Mouse (Mus musculus) E14TG2a.4 (cell line): ENCODE measurements at regions not wholly inside any gene's neighbourhood (a gene's known extent, or its start where the extent isn't known, plus 50 kb on each side); places are given as distances from the start of the nearest gene placed in this dataset.
"Not testable (repeated sequence)": the region's sequence is repeated elsewhere in the genome, so short reads cannot be mapped to it uniquely, and the experiment has no call there.

Experiments used
- CTCF ChIP-seq: conservative IDR thresholded peaks from 2 replicates; pipeline ENCODE4 v1.5.1; 2014; ENCODE audit warnings: low read length
- NANOG ChIP-seq: IDR thresholded peaks from 2 replicates; pipeline ENCODE4 v1.6.1; 2014; ENCODE audit warnings: borderline replicate concordance, low read length, mixed read lengths
- POU5F1 ChIP-seq: IDR thresholded peaks from 2 replicates; pipeline ENCODE4 v1.6.1; 2014; ENCODE audit warnings: low read length, borderline replicate concordance

GRCm38 (mm10) chr13:97466585-97466984 is 225.7 kb downstream of the Enc1 start:
- TF ChIP-seq CTCF, NANOG, POU5F1: not testable (repeated sequence)
